Mouse (Mus musculus) effector memory CD4-positive, alpha-beta T cell, adult 7 months (primary cell): ENCODE measurements around the gene Gm11549. TPM values are rescaled to one million over a fixed set of nuclear protein-coding genes. Genes with fewer than 3 reads are reported as not detected.

Source experiments
- polyA plus RNA-seq: library from polyadenylated mRNA; unstranded; fragments of 100-300 nt; shearing (Covaris generic); gene quantifications from one replicate; pipeline ENCODE4 v1.2.1, GENCODE M21; 2017

Gm11549 gene
- polyA plus RNA-seq: not detected

GRCm38 (mm10) chr3:36521073-36522060 is at the start of gene Gm11549:
Gene Gm11549, minus strand, starts transcription at chr3:36521813.

GRCm38 (mm10) chr3:36552406-36553047 is 30.9 kb upstream of the Gm11549 start, which contains the start of gene Exosc9:
Gene Exosc9, plus strand, starts transcription at chr3:36552606.

DNA sequence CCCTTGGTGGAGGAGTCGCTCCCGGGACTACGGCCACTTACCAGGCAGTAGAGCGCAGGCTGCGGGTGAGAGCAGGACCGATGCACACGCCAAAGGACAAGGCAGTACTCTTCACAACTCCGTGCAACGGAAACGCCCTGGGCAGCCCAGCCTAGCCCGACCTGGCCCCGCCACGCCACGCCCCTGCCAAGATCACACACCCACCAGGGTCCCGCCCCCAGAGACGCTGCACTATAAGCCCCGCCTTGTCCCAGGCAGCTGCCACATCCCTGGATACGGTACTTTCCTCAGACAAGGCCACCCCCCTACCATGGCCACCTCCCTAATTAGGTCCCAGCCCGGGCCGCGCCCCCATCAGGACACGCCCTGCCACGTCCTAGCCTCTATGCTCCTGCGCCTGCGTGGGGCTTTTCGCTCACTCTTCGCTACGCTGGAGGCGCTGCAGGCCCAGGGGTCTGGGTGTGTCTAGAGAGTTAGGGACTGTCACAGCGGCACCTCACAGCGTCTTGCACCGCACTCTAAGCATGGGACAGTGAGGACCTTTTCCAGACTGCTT is 46.0 kb downstream of the Gm11549 start, which contains the start of the genes Anxa5 and 1810062G17Rik:
Gene Anxa5, minus strand, starts transcription at position 363 of the 556 bp plus-strand sequence.
Gene 1810062G17Rik, plus strand, starts transcription at position 406 of the 556 bp plus-strand sequence.

Other genes with a start within 250 kb of the Gm11549 start
- gene Anxa5, start 45.9 kb downstream of the Gm11549 start, polyA plus RNA-seq: 158 TPM
- 0.71 TPM for gene 1810062G17Rik, start 45.9 kb downstream of the Gm11549 start, polyA plus RNA-seq
- 36.6 TPM for gene Exosc9, start 30.8 kb upstream of the Gm11549 start, polyA plus RNA-seq
- gene Ccna2, start 50.3 kb upstream of the Gm11549 start, polyA plus RNA-seq: not detected
- 1.5 TPM for gene Bbs7, start 91.7 kb upstream of the Gm11549 start, polyA plus RNA-seq
- gene Trpc3, start 168.4 kb upstream of the Gm11549 start, polyA plus RNA-seq: 0.96 TPM